Mouse (Mus musculus): ENCODE measurements around the gene Hspa12b. TPM values are rescaled to one million over a fixed set of nuclear protein-coding genes. Genes with fewer than 3 reads are reported as not detected.

The Hspa12b gene
- total RNA-seq, 1 experiment, result 1.7 TPM

GRCm38 (mm10) chr2:131139287-131139686 lies 12.2 kb downstream of the Hspa12b start:
- TF ChIP-seq HCFC1 (IDR thresholded peaks at IDR 0.05; ENCODE audit: borderline replicate concordance, insufficient read depth, low read length) (no peak), ZNF384 (IDR thresholded peaks at IDR 0.05; ENCODE audit: low read depth, low read length) (no peak), MAFK (IDR thresholded peaks at IDR 0.05; ENCODE audit: insufficient read depth, low read depth, low read length) (no peak), ZC3H11A (IDR thresholded peaks at IDR 0.05; ENCODE audit: borderline replicate concordance, low read depth, low read length) (no peak), CHD2 (IDR thresholded peaks at IDR 0.05; ENCODE audit: low read depth, low read length) (no peak)
- no peaks in the 10 kb centered on the region for H3K36me3 ChIP-seq (ENCODE audit: control insufficient read depth, insufficient read depth, low read length, poor library complexity, severe bottlenecking)
- DNase-seq (ENCODE audit: low read depth, low spot score), result no peak

GRCm38 (mm10) chr2:131139886-131140532 lies 12.9 kb downstream of the Hspa12b start:
- H3K4me3 ChIP-seq (ENCODE audit: insufficient read depth in 1 of 2, low read depth in 1 of 2, low read length in 2 of 2, poor library complexity in 1 of 2, severe bottlenecking in 1 of 2), result no peak overlapping the region
- TF ChIP-seq ZC3H11A (IDR thresholded peaks at IDR 0.05; ENCODE audit: borderline replicate concordance, low read depth, low read length), result no peak
- no peak for TF ChIP-seq CHD2 (IDR thresholded peaks at IDR 0.05; ENCODE audit: low read depth, low read length)
- TF ChIP-seq MAFK (IDR thresholded peaks at IDR 0.05; ENCODE audit: insufficient read depth, low read depth, low read length), result no peak
- no peak for TF ChIP-seq ZNF384 (IDR thresholded peaks at IDR 0.05; ENCODE audit: low read depth, low read length)
- no peak for TF ChIP-seq HCFC1 (IDR thresholded peaks at IDR 0.05; ENCODE audit: borderline replicate concordance, insufficient read depth, low read length)
- DNase-seq (ENCODE audit: low read depth, low spot score), result no peak

More at GRCm38 (mm10) chr2:131139287-131139686, 12.2 kb downstream of the Hspa12b start:
- no peak overlapping the region for H3K27ac ChIP-seq (ENCODE audit: insufficient read depth, low read depth, low read length, poor library complexity, severe bottlenecking)
- no peak overlapping the region for H3K9ac ChIP-seq (ENCODE audit: insufficient read depth, low read depth, low read length, poor library complexity, severe bottlenecking)
- peaks cover 0 to 11% of the 10 kb centered on the region in 2 experiments; a peak in 1 of 4 replicates for H3K4me1 ChIP-seq (ENCODE audit: control insufficient read depth in 2 of 2, insufficient read depth in 2 of 2, low read length in 2 of 2, poor library complexity in 1 of 2)
- no peak overlapping the region for H3K4me3 ChIP-seq (ENCODE audit: insufficient read depth in 1 of 2, low read depth in 1 of 2, low read length in 2 of 2, poor library complexity in 1 of 2, severe bottlenecking in 1 of 2)
- in situ Hi-C loops (cut with MboI; ENCODE audit: low sequenced_read_pairs in 2 of 2, unreplicated experiment in 2 of 2), result no loop called here
- H3K9me3 ChIP-seq (ENCODE audit: control insufficient read depth, insufficient read depth, low read depth, low read length), result no peaks in the 10 kb centered on the region

GRCm38 (mm10) chr2:131140533-131140905 lies 13.4 kb downstream of the Hspa12b start:
- Histone ChIP-seq H3K4me3 (ENCODE audit: insufficient read depth in 1 of 2, low read depth in 1 of 2, low read length in 2 of 2, poor library complexity in 1 of 2, severe bottlenecking in 1 of 2) (no peak overlapping the region), H3K9me3 (ENCODE audit: control insufficient read depth, insufficient read depth, low read depth, low read length) (no peaks in the 10 kb centered on the region), H3K4me1 (ENCODE audit: control insufficient read depth in 2 of 2, insufficient read depth in 2 of 2, low read length in 2 of 2, poor library complexity in 1 of 2) (peaks cover 0 to 10% of the 10 kb centered on the region in 2 experiments; a peak in 1 of 4 replicates), H3K36me3 (ENCODE audit: control insufficient read depth, insufficient read depth, low read length, poor library complexity, severe bottlenecking) (peaks cover 3% of the 10 kb centered on the region; the same call in 1 of the 2 replicates), H3K9ac (ENCODE audit: insufficient read depth, low read depth, low read length, poor library complexity, severe bottlenecking) (no peak overlapping the region), H3K27ac (ENCODE audit: insufficient read depth, low read depth, low read length, poor library complexity, severe bottlenecking) (no peak overlapping the region)
- in situ Hi-C loops (cut with MboI; ENCODE audit: low sequenced_read_pairs in 2 of 2, unreplicated experiment in 2 of 2), result no loop called here
- DNase-seq (ENCODE audit: low read depth, low spot score), result no peak
- TF ChIP-seq ZC3H11A (IDR thresholded peaks at IDR 0.05; ENCODE audit: borderline replicate concordance, low read depth, low read length) (no peak), HCFC1 (IDR thresholded peaks at IDR 0.05; ENCODE audit: borderline replicate concordance, insufficient read depth, low read length) (no peak), ZNF384 (IDR thresholded peaks at IDR 0.05; ENCODE audit: low read depth, low read length) (no peak), MAFK (IDR thresholded peaks at IDR 0.05; ENCODE audit: insufficient read depth, low read depth, low read length) (no peak), CHD2 (IDR thresholded peaks at IDR 0.05; ENCODE audit: low read depth, low read length) (no peak)

More at GRCm38 (mm10) chr2:131139886-131140532, 12.9 kb downstream of the Hspa12b start:
- Histone ChIP-seq H3K36me3 (ENCODE audit: control insufficient read depth, insufficient read depth, low read length, poor library complexity, severe bottlenecking) (peaks cover 3% of the 10 kb centered on the region; the same call in 1 of the 2 replicates), H3K27ac (ENCODE audit: insufficient read depth, low read depth, low read length, poor library complexity, severe bottlenecking) (no peak overlapping the region), H3K4me1 (ENCODE audit: control insufficient read depth in 2 of 2, insufficient read depth in 2 of 2, low read length in 2 of 2, poor library complexity in 1 of 2) (peaks cover 0 to 8% of the 10 kb centered on the region in 2 experiments; a peak in 1 of 4 replicates), H3K9me3 (ENCODE audit: control insufficient read depth, insufficient read depth, low read depth, low read length) (no peaks in the 10 kb centered on the region), H3K9ac (ENCODE audit: insufficient read depth, low read depth, low read length, poor library complexity, severe bottlenecking) (no peak overlapping the region)
- in situ Hi-C loops (cut with MboI; ENCODE audit: low sequenced_read_pairs in 2 of 2, unreplicated experiment in 2 of 2), result no loop called here

- H3K9ac ChIP-seq (ENCODE audit: insufficient read depth, low read depth, low read length, poor library complexity, severe bottlenecking), result no peak overlapping the region
- DNase-seq (ENCODE audit: low read depth, low spot score), result no peak
- H3K27ac ChIP-seq (ENCODE audit: insufficient read depth, low read depth, low read length, poor library complexity, severe bottlenecking), result no peak overlapping the region
- peaks cover 0 to 11% of the 10 kb centered on the region in 2 experiments; a peak in 1 of 4 replicates for H3K4me1 ChIP-seq (ENCODE audit: control insufficient read depth in 2 of 2, insufficient read depth in 2 of 2, low read length in 2 of 2, poor library complexity in 1 of 2)
- no peak overlapping the region for H3K4me3 ChIP-seq (ENCODE audit: insufficient read depth in 1 of 2, low read depth in 1 of 2, low read length in 2 of 2, poor library complexity in 1 of 2, severe bottlenecking in 1 of 2)
- peaks cover 8% of the 10 kb centered on the region for H3K36me3 ChIP-seq (ENCODE audit: control insufficient read depth, insufficient read depth, low read length, poor library complexity, severe bottlenecking)
- TF ChIP-seq HCFC1 (IDR thresholded peaks at IDR 0.05; ENCODE audit: borderline replicate concordance, insufficient read depth, low read length) (no peak), MAFK (IDR thresholded peaks at IDR 0.05; ENCODE audit: insufficient read depth, low read depth, low read length) (no peak), ZC3H11A (IDR thresholded peaks at IDR 0.05; ENCODE audit: borderline replicate concordance, low read depth, low read length) (no peak), ZNF384 (IDR thresholded peaks at IDR 0.05; ENCODE audit: low read depth, low read length) (no peak), CHD2 (IDR thresholded peaks at IDR 0.05; ENCODE audit: low read depth, low read length) (no peak)
- H3K9me3 ChIP-seq (ENCODE audit: control insufficient read depth, insufficient read depth, low read depth, low read length), result no peaks in the 10 kb centered on the region
- in situ Hi-C loops (cut with MboI; ENCODE audit: low sequenced_read_pairs in 2 of 2, unreplicated experiment in 2 of 2), result no loop called here
These were observed 14.4 kb downstream of the Hspa12b start for GRCm38 (mm10) chr2:131141336-131141986.
